Mouse (Mus musculus) liver, postnatal 0 days (tissue): ENCODE measurements around the gene Camta1. TPM values are rescaled to one million over a fixed set of nuclear protein-coding genes. Genes with fewer than 3 reads are reported as not detected.

Source experiments
- ATAC-seq: fragments of 200-750 bp; cut with Nextera tagmentation; 2 replicates; pipeline ENCODE4 v1.8.0; 2017; ENCODE audit warnings: mild to moderate bottlenecking, moderate library complexity
- DNase-seq: peaks from one replicate; pipeline ENCODE4 v3.0.0-alpha.2; 2016
- H3K27ac ChIP-seq: fragments of 300-500 bp; sonication (generic); 2 replicates; pipeline ENCODE4 v1.5.1; 2014; ENCODE audit warnings: antibody characterized with exemption, moderate library complexity, mild to moderate bottlenecking, low read depth
- H3K27me3 ChIP-seq: fragments of 300-500 bp; sonication (generic); 2 replicates; pipeline ENCODE4 v1.6.1; 2014; ENCODE audit warnings: low read length, control low read depth, mixed read lengths; ENCODE audit not compliant: insufficient read depth
- H3K36me3 ChIP-seq: fragments of 300-500 bp; sonication (generic); replicated peaks from 2 replicates; pipeline ENCODE4 v1.6.1; 2014; ENCODE audit warnings: mild to moderate bottlenecking, control low read depth, low read length, moderate library complexity, mixed read lengths; ENCODE audit not compliant: insufficient read depth
- H3K4me1 ChIP-seq: fragments of 300-500 bp; sonication (generic); 2 replicates; pipeline ENCODE4 v1.6.1; 2014; ENCODE audit warnings: antibody characterized with exemption, mild to moderate bottlenecking, control low read depth; ENCODE audit not compliant: insufficient read depth
- H3K4me2 ChIP-seq: fragments of 300-500 bp; sonication (generic); 2 replicates; pipeline ENCODE4 v1.6.1; 2014; ENCODE audit warnings: low read depth, mild to moderate bottlenecking, low read length, moderate library complexity, mixed read lengths
- H3K4me3 ChIP-seq: fragments of 300-500 bp; sonication (generic); 2 replicates; pipeline ENCODE4 v1.5.1; 2014; ENCODE audit warnings: low read depth, low read length
- H3K9ac ChIP-seq: fragments of 300-500 bp; sonication (generic); replicated peaks from 2 replicates; pipeline ENCODE4 v1.6.1; 2014; ENCODE audit warnings: mild to moderate bottlenecking, moderate library complexity
- H3K9me3 ChIP-seq: fragments of 300-500 bp; sonication (generic); 2 replicates; pipeline ENCODE4 v1.6.1; 2016; ENCODE audit warnings: mild to moderate bottlenecking, control low read depth, low read length, mixed read lengths
- CTCF ChIP-seq: sonication (generic); IDR thresholded peaks from 2 replicates; pipeline ENCODE4 v1.5.1; 2016; ENCODE audit warnings: antibody characterized with exemption, low read depth
- EP300 ChIP-seq: IDR thresholded peaks from 2 replicates; pipeline ENCODE4 v1.6.1; 2016; ENCODE audit warnings: antibody characterized with exemption, low read depth, mild to moderate bottlenecking
- WGBS: fragments of 180-500 bp; shearing (Covaris S2); extraction: QIAGEN DNeasy Blood & Tissue Kit; methylation state at CpG from one replicate; pipeline ENCODE4 v1.1.7; 2014; ENCODE audit not compliant: insufficient replicate concordance; 5-methylcytosine and 5-hydroxymethylcytosine counted together
- polyA plus RNA-seq: library from polyadenylated mRNA; unstranded; fragments of >200 nt; fragmentation: Nextera tagmentation; extraction: Ambion mirVana; gene quantifications from 2 replicates; pipeline ENCODE4 v1.2.1, GENCODE M21; 2015

Gene Camta1
- polyA plus RNA-seq, 1 experiment from 2014 or later: 48.3 TPM

- WGBS: 81% methylated on average over 3 of the region's 3 CpGs
- Histone ChIP-seq H3K4me1 (no peaks in the 10 kb centered on the region), H3K9ac (no peak overlapping the region), H3K9me3 (no peaks in the 10 kb centered on the region), H3K36me3 (no peaks in the 10 kb centered on the region), H3K4me3 (no peak overlapping the region), H3K27me3 (no peaks in the 10 kb centered on the region), H3K4me2 (no peak overlapping the region), H3K27ac (no peak overlapping the region)
- TF ChIP-seq EP300 (no peak), CTCF (no peak)
- DNase-seq (no peak), ATAC-seq (no peak)
Measured at GRCm38 (mm10) chr4:151480928-151481327, 380.7 kb downstream of the Camta1 start.

- 77% methylated on average over 6 of the region's 6 CpGs for WGBS
- H3K36me3 ChIP-seq: no peaks in the 10 kb centered on the region
Measured at GRCm38 (mm10) chr4:151477950-151478349, 383.7 kb downstream of the Camta1 start.

GRCm38 (mm10) chr4:151474895-151475470, 386.7 kb downstream of the Camta1 start:
- H3K27ac ChIP-seq: no peak overlapping the region
- no peak overlapping the region for H3K4me3 ChIP-seq
- H3K9me3 ChIP-seq: no peaks in the 10 kb centered on the region; the same call in 1 of the 2 replicates
- no peak overlapping the region for H3K9ac ChIP-seq
- no peak overlapping the region for H3K4me2 ChIP-seq
- no peak for ATAC-seq
- no peak for DNase-seq
- no peaks in the 10 kb centered on the region for H3K36me3 ChIP-seq
- no peaks in the 10 kb centered on the region for H3K4me1 ChIP-seq
- TF ChIP-seq CTCF (no peak), EP300 (no peak)
- 79% methylated on average over 16 of the region's 16 CpGs for WGBS
- no peaks in the 10 kb centered on the region for H3K27me3 ChIP-seq

More at GRCm38 (mm10) chr4:151477950-151478349, 383.7 kb downstream of the Camta1 start:
- Histone ChIP-seq H3K9me3 (no peaks in the 10 kb centered on the region; the same call in 1 of the 2 replicates), H3K27ac (no peak overlapping the region), H3K4me2 (no peak overlapping the region), H3K4me1 (no peaks in the 10 kb centered on the region), H3K27me3 (no peaks in the 10 kb centered on the region), H3K4me3 (no peak overlapping the region), H3K9ac (no peak overlapping the region)
- no peak for TF ChIP-seq EP300
- no peak for TF ChIP-seq CTCF
- DNase-seq: no peak
- no peak for ATAC-seq

GRCm38 (mm10) chr4:151471886-151472285, 389.8 kb downstream of the Camta1 start:
- Histone ChIP-seq H3K27ac (no peak overlapping the region), H3K4me1 (no peaks in the 10 kb centered on the region), H3K9ac (no peak overlapping the region), H3K9me3 (no peaks in the 10 kb centered on the region; the same call in 1 of the 2 replicates), H3K4me3 (no peak overlapping the region), H3K27me3 (no peaks in the 10 kb centered on the region), H3K4me2 (no peak overlapping the region), H3K36me3 (no peaks in the 10 kb centered on the region)
- 73% methylated on average over 4 of the region's 4 CpGs for WGBS
- TF ChIP-seq CTCF: no peak
- no peak for TF ChIP-seq EP300
- DNase-seq (no peak), ATAC-seq (no peak)

GRCm38 (mm10) chr4:151468381-151468780, 393.3 kb downstream of the Camta1 start:
- Histone ChIP-seq H3K27ac (no peak overlapping the region), H3K9me3 (no peaks in the 10 kb centered on the region), H3K36me3 (no peaks in the 10 kb centered on the region), H3K4me2 (no peak overlapping the region), H3K9ac (no peak overlapping the region), H3K27me3 (no peaks in the 10 kb centered on the region), H3K4me1 (no peaks in the 10 kb centered on the region), H3K4me3 (no peak overlapping the region)
- no peak for ATAC-seq
- no peak for TF ChIP-seq EP300
- TF ChIP-seq CTCF: no peak
- WGBS: 81% methylated on average over 5 of the region's 5 CpGs
- DNase-seq: no peak

GRCm38 (mm10) chr4:151458686-151459085, 403.0 kb downstream of the Camta1 start:
- no peak for TF ChIP-seq CTCF
- TF ChIP-seq EP300: no peak
- 74% methylated on average over 11 of the region's 11 CpGs for WGBS
- H3K9me3 ChIP-seq: no peaks in the 10 kb centered on the region
- H3K36me3 ChIP-seq: no peaks in the 10 kb centered on the region
- no peak for DNase-seq
- no peaks in the 10 kb centered on the region for H3K4me1 ChIP-seq
- H3K4me3 ChIP-seq: no peak overlapping the region
- H3K27me3 ChIP-seq: no peaks in the 10 kb centered on the region
- no peak overlapping the region for H3K9ac ChIP-seq
- ATAC-seq: no peak
- H3K4me2 ChIP-seq: no peak overlapping the region
- no peak overlapping the region for H3K27ac ChIP-seq
